In genomic region chr9:48833493-48833892, GRCm38 (mm10) we compare ENCODE assay signal across 13 mouse cellular contexts. TPM values are rescaled to one million over a fixed set of nuclear protein-coding genes. Genes with fewer than 3 reads are reported as not detected.
DNase-seq lines count a peak whose midpoint lies in the region; ATAC-seq lines count a peak whose summit lies in the region.
"Had no signal": no experiment of that assay in that cellular context is flagged by ENCODE, and none has a peak within 500 bp of the region (broad histone marks: within the 10 kb centered on the region; RNA-seq: fewer than 3 reads in every experiment).

No protein-coding gene starts in this region.

- ATAC-seq in limb, embryonic 12.5 days (ENCODE audit: insufficient number of reproducible peaks, insufficient read depth, low FRiP score, low TSS enrichment, low read depth) = no peak
- no peak for ATAC-seq in hindbrain, embryonic 15.5 days (ENCODE audit: low FRiP score, low read depth)
- ATAC-seq: activated CD4-positive, CD25-positive, alpha-beta regulatory T cell, adult 4 months had no signal

- intact Hi-C loops in heart, postnatal 14 days (cut with DNase I) = loop anchor here (5.0 kb wide), 1 partner anchor 46 kb away; no protein-coding TSS in a partner anchor

- peaks cover 37% of the 10 kb centered on the region for H3K4me1 ChIP-seq in limb, embryonic 12.5 days (replicated peaks)
- peaks cover 82% of the 10 kb centered on the region for H3K4me1 ChIP-seq in limb, embryonic 10.5 days
- peaks cover 30% of the 10 kb centered on the region for H3K4me1 ChIP-seq in brown adipose tissue, adult 24 weeks (ENCODE audit: control insufficient read depth, insufficient read depth, insufficient read length, low read length)
- peaks cover 27% of the 10 kb centered on the region for H3K4me1 ChIP-seq in hindbrain, embryonic 15.5 days (replicated peaks)

- peaks cover 90% of the 10 kb centered on the region for H3K27me3 ChIP-seq in limb, embryonic 12.5 days
- peaks cover 80% of the 10 kb centered on the region for H3K27me3 ChIP-seq in limb, embryonic 10.5 days (ENCODE audit: low read depth, poor library complexity, severe bottlenecking)
- peaks cover 15% of the 10 kb centered on the region for H3K27me3 ChIP-seq in hindbrain, embryonic 15.5 days

- no peak overlapping the region for H3K4me2 ChIP-seq in limb, embryonic 12.5 days
- peak overlapping the region; percentile 99; the same call in 1 of the 2 replicates for H3K4me2 ChIP-seq in hindbrain, embryonic 15.5 days

- 90% methylated on average over 11 of the region's 11 CpGs for WGBS in limb, embryonic 12.5 days
- WGBS in limb, embryonic 10.5 days = 86% methylated on average over 11 of the region's 11 CpGs
- 95% methylated on average over 11 of the region's 11 CpGs for WGBS in hindbrain, embryonic 15.5 days

- no peak overlapping the region for H3K9ac ChIP-seq in limb, embryonic 12.5 days (replicated peaks)
- H3K9ac ChIP-seq in hindbrain, embryonic 15.5 days = no peak overlapping the region
- H3K9ac ChIP-seq: liver, embryonic 13.5 days had no signal

- DNase-seq in heart, adult 11 months = peak; percentile 91
- no peak for DNase-seq in heart, postnatal 14 days
- no peak for DNase-seq in limb, embryonic 10.5 days (ENCODE audit: low spot score)
- DNase-seq in thymus, postnatal 4 days = no peak
- DNase-seq in layer of hippocampus, adult 18-20 months (ENCODE audit: low spot score in 2 of 2) = no peak
- DNase-seq: cerebellum, adult 9-10 months; kidney, postnatal 25 days; liver, embryonic 13.5 days had no signal

- H3K36me3 ChIP-seq in limb, embryonic 12.5 days = no peaks in the 10 kb centered on the region; the same call in 1 of the 2 replicates
- H3K36me3 ChIP-seq in limb, embryonic 10.5 days = peaks cover 43% of the 10 kb centered on the region
- no peaks in the 10 kb centered on the region for H3K36me3 ChIP-seq in hindbrain, embryonic 15.5 days
- H3K36me3 ChIP-seq: liver, embryonic 13.5 days had no signal

- H3K4me3 ChIP-seq in limb, embryonic 12.5 days (replicated peaks) = 0 out of 2 replicates have a peak overlapping the region, but pooled peaks have one; percentile 58
- no peak overlapping the region for H3K4me3 ChIP-seq in limb, embryonic 10.5 days
- H3K4me3 ChIP-seq in brown adipose tissue, adult 24 weeks (ENCODE audit: insufficient read depth, low read depth, low read length) = peak overlapping the region; percentile 98; the same call in 1 of the 2 replicates
- H3K4me3 ChIP-seq in hindbrain, embryonic 15.5 days = no peak overlapping the region

- no peak overlapping the region for H3K27ac ChIP-seq in limb, embryonic 12.5 days
- H3K27ac ChIP-seq in limb, embryonic 10.5 days = no peak overlapping the region
- no peak overlapping the region for H3K27ac ChIP-seq in brown adipose tissue, adult 24 weeks (replicated peaks; ENCODE audit: low read depth, low read length)
- H3K27ac ChIP-seq in hindbrain, embryonic 15.5 days (replicated peaks) = no peak overlapping the region
- H3K27ac ChIP-seq: liver, embryonic 13.5 days; macrophage had no signal

- no peaks in the 10 kb centered on the region for H3K9me3 ChIP-seq in limb, embryonic 12.5 days
- no peaks in the 10 kb centered on the region for H3K9me3 ChIP-seq in limb, embryonic 10.5 days (replicated peaks)
- H3K9me3 ChIP-seq in hindbrain, embryonic 15.5 days = no peaks in the 10 kb centered on the region
- H3K9me3 ChIP-seq: liver, embryonic 13.5 days had no signal

RNA-seq across cellular contexts. Expression of gene Zbtb16, which starts 2.5 kb away (rescaled TPM):
- total RNA-seq in heart, postnatal 14 days (2021) = 100 to 1,000 TPM; 144 to 166 TPM
- polyA plus RNA-seq in limb, embryonic 12.5 days (2016; fragmentation: Nextera tagmentation; extraction: Ambion mirVana) = 2.5 and 2.9 TPM in 2 replicates
- polyA plus RNA-seq in limb, embryonic 10.5 days (2016; fragmentation: Nextera tagmentation; extraction: Ambion mirVana) = 19.7 and 29.3 TPM in 2 replicates
- 6.8 and 7.9 TPM in 2 replicates for polyA plus RNA-seq in brown adipose tissue, adult 24 weeks (2012; ENCODE audit: insufficient read depth, insufficient read length, missing spikeins)
- 6.8 and 7.9 TPM in 2 replicates for polyA plus RNA-seq in hindbrain, embryonic 15.5 days (2015; fragmentation: Nextera tagmentation; extraction: Ambion mirVana)
- 100 to 1,000 TPM; 142 to 156 TPM for total RNA-seq in layer of hippocampus, adult 18-20 months (2021)
- polyA plus RNA-seq: activated CD4-positive, CD25-positive, alpha-beta regulatory T cell, adult 4 months had no signal

Comparison
In these comparisons a context has a peak if more than half of its experiments do, and no peak if none do; other contexts are left out.
1. H3K4me3 ChIP-seq: peak in limb, embryonic 12.5 days (single experiment) and brown adipose tissue, adult 24 weeks (single experiment); none in limb, embryonic 10.5 days (single experiment) and hindbrain, embryonic 15.5 days (single experiment).